Mouse (Mus musculus) embryonic facial prominence, embryonic 10.5 days (tissue): ENCODE measurements around the gene 1700013G24Rik. TPM values are rescaled to one million over a fixed set of nuclear protein-coding genes. Genes with fewer than 3 reads are reported as not detected.

Source experiments
- DNase-seq: peaks from one replicate; pipeline ENCODE4 v3.0.0-alpha.2; 2017; ENCODE audit warnings: low spot score
- H3K27ac ChIP-seq: fragments of 300-500 bp; sonication (generic); replicated peaks from 2 replicates; pipeline ENCODE4 v1.5.1; 2016; ENCODE audit warnings: mild to moderate bottlenecking
- H3K27me3 ChIP-seq: fragments of 300-500 bp; sonication (generic); replicated peaks from 2 replicates; pipeline ENCODE4 v1.6.1; 2016; ENCODE audit warnings: low read depth, mild to moderate bottlenecking; ENCODE audit not compliant: poor library complexity, severe bottlenecking
- H3K36me3 ChIP-seq: fragments of 300-500 bp; sonication (generic); replicated peaks from 2 replicates; pipeline ENCODE4 v1.6.1; 2016; ENCODE audit warnings: mild to moderate bottlenecking, moderate library complexity
- H3K4me1 ChIP-seq: fragments of 300-500 bp; sonication (generic); 2 replicates; pipeline ENCODE4 v1.6.1; 2016
- H3K4me3 ChIP-seq: fragments of 300-500 bp; sonication (generic); 2 replicates; pipeline ENCODE4 v1.5.1; 2016; ENCODE audit warnings: mild to moderate bottlenecking, moderate library complexity
- H3K9me3 ChIP-seq: fragments of 300-500 bp; sonication (generic); 2 replicates; pipeline ENCODE4 v1.6.1; 2016; ENCODE audit warnings: mild to moderate bottlenecking
- WGBS: fragments of 180-500 bp; shearing (Covaris S2); methylation state at CpG from one replicate; pipeline ENCODE4 v1.1.7; 2016; 5-methylcytosine and 5-hydroxymethylcytosine counted together
- polyA plus RNA-seq: library from polyadenylated mRNA; unstranded; fragments of >200 nt; fragmentation: Nextera tagmentation; extraction: Ambion mirVana; gene quantifications from 2 replicates; pipeline ENCODE4 v1.2.1, GENCODE M21; 2016

Gene 1700013G24Rik
- polyA plus RNA-seq, 1 experiment from 2014 or later, result not detected

DNA sequence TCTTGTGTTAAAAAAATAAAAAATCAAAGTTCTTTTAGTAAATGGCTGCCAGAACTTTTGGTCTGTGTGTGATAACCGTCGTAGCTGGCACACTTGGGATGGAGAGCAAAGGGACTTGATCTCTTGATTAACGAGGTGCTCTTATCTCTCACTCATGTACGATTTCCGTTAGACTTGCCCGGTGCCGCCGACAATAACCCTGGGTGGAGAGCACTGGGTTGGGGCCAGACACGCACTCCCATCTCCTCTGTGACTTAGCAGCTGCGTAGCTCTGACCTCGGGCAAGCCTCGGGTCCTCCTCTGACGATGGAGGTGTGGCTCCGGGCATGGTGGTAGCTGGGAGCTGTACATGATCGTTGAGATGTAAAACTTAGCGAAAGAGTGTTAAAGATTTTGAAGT, 30.8 kb downstream of the 1700013G24Rik start:
- Histone ChIP-seq H3K36me3 (no peaks in the 10 kb centered on the region), H3K4me3 (no peak overlapping the region), H3K9me3 (no peaks in the 10 kb centered on the region), H3K27ac (no peak overlapping the region; the same call in 1 of the 2 replicates), H3K4me1 (peaks cover 90% of the 10 kb centered on the region), H3K27me3 (no peaks in the 10 kb centered on the region)
- WGBS, result 80% methylated on average over 16 of the region's 16 CpGs
- no peak for DNase-seq

DNA sequence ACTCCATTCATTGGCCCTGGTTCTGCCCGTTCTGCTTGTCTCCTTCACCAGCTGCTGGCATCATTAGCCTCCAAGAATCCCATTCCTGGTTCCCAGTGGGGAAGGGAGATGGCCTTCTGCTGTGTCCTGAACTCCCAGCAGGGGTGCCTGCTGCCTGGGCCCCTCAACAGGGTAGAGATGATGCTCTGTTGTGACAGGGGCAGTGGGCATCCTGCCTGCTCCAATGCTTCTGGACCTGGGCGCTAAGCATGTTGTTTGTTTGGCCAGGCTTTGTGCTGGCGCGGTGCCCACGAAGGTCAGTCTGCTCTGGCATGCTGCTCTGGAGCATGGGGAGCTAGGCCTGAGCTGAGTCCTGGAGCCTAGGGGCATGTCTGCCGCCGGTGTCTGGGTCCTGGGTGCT, 31.5 kb downstream of the 1700013G24Rik start:
- Histone ChIP-seq H3K4me3 (no peak overlapping the region), H3K27me3 (no peaks in the 10 kb centered on the region), H3K4me1 (peaks cover 90% of the 10 kb centered on the region), H3K27ac (peak overlapping the region; percentile 66), H3K36me3 (no peaks in the 10 kb centered on the region), H3K9me3 (no peaks in the 10 kb centered on the region)
- no peak for DNase-seq
- 78% methylated on average over 7 of the region's 7 CpGs for WGBS

DNA sequence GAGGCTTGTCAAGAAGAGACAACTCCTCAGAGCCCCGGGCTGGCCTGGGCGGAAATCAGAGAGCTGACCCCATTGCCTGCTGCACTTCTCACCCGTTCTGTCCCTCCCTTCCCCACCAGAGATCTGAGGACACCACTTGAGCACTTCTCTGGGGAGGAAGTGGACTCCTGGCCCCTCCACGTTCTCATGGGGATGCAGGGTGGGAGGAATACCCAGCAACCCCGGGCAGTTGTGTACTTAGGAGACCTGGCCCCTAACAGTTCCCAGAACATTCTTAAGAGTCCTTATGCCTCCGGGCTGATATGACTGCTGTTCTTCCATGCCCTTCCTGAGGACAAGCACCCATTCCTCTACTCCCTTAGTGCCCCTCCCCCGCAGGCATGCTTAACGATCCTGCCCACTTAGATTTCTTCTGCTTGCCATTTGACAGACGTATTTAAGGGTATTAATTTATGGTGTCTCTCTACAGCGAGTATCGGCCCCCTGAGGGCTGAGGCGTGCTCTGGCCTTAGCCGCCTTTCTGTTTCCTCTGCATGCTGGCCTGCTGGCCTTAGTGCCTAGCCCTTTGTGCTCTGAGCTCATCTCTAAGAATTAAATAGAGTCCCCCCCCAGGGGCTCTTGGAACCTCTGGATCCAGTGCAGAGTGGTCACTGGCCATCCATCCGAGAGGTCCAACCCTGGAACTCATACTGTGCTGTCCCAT, 32.3 kb downstream of the 1700013G24Rik start:
- H3K27ac ChIP-seq, result peak overlapping the region; percentile 66
- no peaks in the 10 kb centered on the region for H3K9me3 ChIP-seq
- no peaks in the 10 kb centered on the region for H3K36me3 ChIP-seq
- no peaks in the 10 kb centered on the region for H3K27me3 ChIP-seq
- 37% methylated on average over 14 of the region's 14 CpGs for WGBS
- peak; percentile 40 for DNase-seq
- 0 out of 2 replicates have a peak overlapping the region, but pooled peaks have one; percentile 13 for H3K4me3 ChIP-seq
- peaks cover 90% of the 10 kb centered on the region for H3K4me1 ChIP-seq

DNA sequence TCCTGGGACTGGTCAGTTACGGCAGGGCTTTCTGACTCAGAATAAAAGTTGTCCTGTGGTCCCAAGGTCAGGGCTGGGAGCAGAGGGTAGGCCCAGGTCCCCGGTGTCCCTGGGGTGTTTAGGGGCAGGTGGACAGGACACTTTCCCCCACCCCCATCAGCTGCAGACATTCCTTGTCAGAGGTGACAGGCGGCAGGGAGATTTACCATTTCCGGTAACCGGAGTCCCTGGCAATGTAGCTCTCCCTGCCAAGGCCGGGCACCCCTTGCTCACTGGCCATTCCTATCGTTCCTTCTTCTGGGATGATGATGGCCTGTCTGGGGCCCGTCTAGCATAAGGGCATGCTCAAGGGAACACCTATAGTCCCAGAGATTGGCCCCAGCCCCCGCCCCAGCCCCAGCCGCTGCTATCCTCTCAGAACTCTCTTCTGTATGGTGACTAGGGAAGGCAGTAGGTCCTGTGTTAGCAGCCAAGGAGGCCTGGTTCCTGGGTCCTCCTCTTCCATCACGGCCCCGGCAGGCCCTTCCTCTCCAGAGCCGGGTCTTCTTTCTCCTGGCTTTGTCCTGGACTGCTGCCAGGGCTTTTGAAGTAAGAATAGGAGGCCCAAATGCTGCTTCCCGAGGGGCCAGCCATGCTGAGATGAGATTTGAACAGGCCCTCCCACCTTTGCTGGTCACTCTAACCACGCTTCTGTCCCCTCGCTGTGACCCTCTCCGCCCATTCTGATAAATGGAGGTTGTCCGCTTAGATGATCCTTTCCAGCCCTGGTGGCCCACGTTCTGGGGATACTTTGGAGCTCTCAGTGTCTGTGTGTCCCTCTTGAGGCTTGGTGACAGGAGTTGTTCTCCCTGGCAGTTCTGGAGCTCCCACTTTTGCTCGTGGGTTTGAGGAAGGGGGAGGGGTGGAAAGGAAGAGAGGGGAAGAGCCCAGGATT, 33.3 kb downstream of the 1700013G24Rik start:
- no peak for DNase-seq
- whole genome bisulfite sequencing, result 47% methylated on average over 20 of the region's 20 CpGs
- no peaks in the 10 kb centered on the region for H3K27me3 ChIP-seq
- H3K4me3 ChIP-seq, result peak overlapping the region; percentile 11; the same call in 1 of the 2 replicates
- peaks cover 82% of the 10 kb centered on the region for H3K4me1 ChIP-seq
- no peaks in the 10 kb centered on the region for H3K9me3 ChIP-seq
- peak overlapping the region; percentile 66 for H3K27ac ChIP-seq
- no peaks in the 10 kb centered on the region for H3K36me3 ChIP-seq

DNA sequence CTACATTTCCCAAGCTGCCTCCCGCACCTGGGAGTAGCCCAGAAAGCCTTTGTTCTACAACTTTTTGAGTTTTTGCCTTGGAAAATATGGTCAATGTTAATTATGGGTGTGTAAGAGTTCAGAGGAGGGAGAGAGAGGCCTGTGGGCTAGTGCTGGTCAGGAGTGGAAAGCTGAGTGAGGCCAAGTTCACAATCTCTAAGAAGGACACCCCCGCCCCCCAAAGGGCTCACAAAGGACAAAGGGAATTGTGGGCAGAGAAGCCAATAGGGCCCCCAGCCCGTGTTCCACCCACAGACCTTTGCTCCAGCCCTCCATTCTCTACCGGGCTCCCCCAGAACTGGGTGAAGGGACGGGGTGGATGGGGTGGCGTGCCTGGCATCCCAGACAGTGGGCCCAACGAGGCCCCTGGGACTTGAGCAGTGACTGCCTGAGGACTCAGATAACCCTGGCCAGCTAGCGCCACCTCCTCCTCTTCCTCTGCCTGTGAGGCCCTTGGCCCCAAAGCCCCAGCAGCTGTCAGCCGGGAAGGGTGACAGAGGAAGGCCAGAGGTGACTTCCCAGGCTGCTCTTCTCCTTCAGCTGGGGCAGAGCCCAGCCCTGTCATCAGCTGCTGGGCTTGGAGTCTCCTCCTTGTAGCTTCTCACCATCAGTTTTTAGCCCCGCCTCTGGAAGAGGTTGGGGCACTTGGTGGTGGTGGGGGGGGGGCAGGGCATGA, 34.4 kb downstream of the 1700013G24Rik start:
- WGBS, result 41% methylated on average over 10 of the region's 10 CpGs
- H3K4me3 ChIP-seq, result no peak overlapping the region
- H3K36me3 ChIP-seq, result no peaks in the 10 kb centered on the region
- no peaks in the 10 kb centered on the region for H3K9me3 ChIP-seq
- no peaks in the 10 kb centered on the region for H3K27me3 ChIP-seq
- H3K27ac ChIP-seq, result peak overlapping the region; percentile 68
- peak; percentile 40 for DNase-seq
- peaks cover 71% of the 10 kb centered on the region for H3K4me1 ChIP-seq

DNA sequence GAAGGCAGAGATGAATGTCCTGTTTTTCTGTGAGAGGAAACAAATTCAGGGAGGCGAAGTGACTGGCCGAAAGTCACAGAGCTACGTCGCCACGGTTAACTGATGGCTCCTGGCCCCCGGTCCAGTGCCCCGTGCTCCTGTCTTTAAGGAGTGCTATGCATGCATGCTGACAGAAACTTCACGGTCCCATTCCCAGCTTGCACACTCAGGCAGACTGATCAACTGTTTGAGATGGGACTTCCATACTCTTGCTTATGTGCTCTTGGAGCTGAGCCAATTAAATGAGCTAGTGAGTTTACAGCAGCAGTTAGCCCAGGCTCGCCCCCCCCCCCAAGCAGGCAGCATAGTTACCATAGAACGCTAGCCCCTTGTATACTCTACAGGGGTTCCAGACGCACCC, 35.0 kb downstream of the 1700013G24Rik start:
- 37% methylated on average over 11 of the region's 11 CpGs for WGBS
- H3K4me3 ChIP-seq, result no peak overlapping the region
- H3K9me3 ChIP-seq, result no peaks in the 10 kb centered on the region
- DNase-seq, result no peak
- peaks cover 2% of the 10 kb centered on the region; the same call in 1 of the 2 replicates for H3K36me3 ChIP-seq
- peak overlapping the region; percentile 68 for H3K27ac ChIP-seq
- H3K4me1 ChIP-seq, result peaks cover 74% of the 10 kb centered on the region
- H3K27me3 ChIP-seq, result no peaks in the 10 kb centered on the region

DNA sequence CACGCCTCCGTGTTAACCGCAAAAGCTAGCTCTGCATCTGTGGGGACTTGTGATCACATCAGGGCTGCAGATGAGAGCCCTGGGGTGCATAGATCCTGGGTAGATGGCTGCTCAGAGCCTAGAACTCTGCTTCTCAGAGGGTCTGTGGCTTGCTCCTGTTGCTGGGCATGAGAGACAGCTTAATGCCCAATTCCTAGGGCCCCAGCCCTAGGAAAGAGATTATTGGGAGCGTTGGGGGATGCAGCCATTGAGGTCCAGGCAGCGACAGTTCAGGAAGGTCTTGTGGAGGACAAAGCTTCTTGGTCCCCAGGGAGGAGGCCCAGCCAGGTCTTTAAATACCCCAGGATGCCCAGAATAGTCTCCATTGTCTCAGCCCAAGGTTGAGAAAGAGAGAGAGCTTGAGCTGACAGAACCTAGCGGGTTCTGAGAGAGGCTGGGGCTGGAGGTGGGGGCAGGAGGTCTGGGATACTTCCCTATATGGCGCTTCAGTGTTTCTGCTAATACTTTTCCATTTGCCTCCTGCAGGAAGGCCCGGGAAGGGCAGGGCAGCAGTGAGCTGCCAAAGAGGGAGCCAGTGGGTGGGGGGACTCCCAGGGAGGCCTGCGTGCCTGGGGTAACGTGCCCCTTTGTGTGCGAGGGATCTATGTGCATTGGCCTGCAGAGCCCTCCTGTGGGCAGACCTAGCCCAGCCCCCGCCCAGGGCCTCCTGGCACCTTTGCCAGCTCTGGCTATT, 35.7 kb downstream of the 1700013G24Rik start:
- Histone ChIP-seq H3K27ac (peak overlapping the region; percentile 68), H3K9me3 (no peaks in the 10 kb centered on the region), H3K4me3 (peak overlapping the region; percentile 25; the same call in 1 of the 2 replicates), H3K27me3 (no peaks in the 10 kb centered on the region), H3K36me3 (peaks cover 3% of the 10 kb centered on the region; the same call in 1 of the 2 replicates), H3K4me1 (peaks cover 79% of the 10 kb centered on the region)
- WGBS, result 15% methylated on average over 12 of the region's 12 CpGs
- DNase-seq, result peak; percentile 68

DNA sequence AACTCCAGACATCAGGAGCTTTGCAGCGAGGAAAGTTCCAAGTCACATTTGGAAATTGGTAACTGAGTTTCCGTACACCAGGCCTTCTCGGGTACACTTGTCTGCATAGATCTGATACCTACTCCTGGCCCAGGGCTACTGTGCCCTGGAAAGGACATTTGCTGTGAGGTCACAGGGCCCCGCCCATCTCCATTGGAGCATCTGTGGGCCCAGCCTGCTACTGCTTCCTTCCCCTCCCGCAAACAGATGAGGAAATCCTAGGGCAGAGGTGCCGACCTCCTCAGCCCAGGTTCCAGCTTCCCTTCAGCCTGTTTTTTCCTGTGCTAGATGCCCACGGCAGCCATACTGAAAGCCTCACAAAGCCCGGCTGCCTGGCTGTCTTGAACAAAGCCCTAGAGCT, 36.9 kb downstream of the 1700013G24Rik start:
- WGBS, result 48% methylated on average over 8 of the region's 8 CpGs
- DNase-seq, result no peak
- H3K27me3 ChIP-seq, result no peaks in the 10 kb centered on the region

DNA sequence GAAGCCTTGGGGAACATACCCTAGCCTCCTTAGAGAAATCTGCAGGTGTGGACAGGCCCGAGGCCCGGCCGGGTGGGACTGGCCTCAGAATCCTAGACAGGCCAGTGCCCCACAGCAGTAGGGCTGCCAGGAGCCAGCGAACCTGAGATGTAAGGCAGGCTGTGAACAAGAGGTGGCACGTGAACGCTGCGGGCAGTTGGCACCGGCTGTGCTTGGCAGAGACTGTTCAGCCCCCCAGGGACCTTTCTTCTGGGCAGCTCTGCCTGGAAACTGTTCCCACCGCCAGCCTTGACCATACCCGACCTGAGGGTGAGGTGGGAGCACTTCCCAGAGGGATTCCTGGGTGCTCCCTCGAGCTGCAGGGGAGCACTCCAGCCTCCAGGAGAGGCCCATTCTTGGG, 39.5 kb downstream of the 1700013G24Rik start:
- Histone ChIP-seq H3K4me3 (no peak overlapping the region), H3K4me1 (peaks cover 78% of the 10 kb centered on the region), H3K36me3 (peaks cover 3% of the 10 kb centered on the region; the same call in 1 of the 2 replicates), H3K9me3 (no peaks in the 10 kb centered on the region), H3K27me3 (no peaks in the 10 kb centered on the region), H3K27ac (no peak overlapping the region; the same call in 1 of the 2 replicates)
- 82% methylated on average over 11 of the region's 11 CpGs for WGBS
- DNase-seq, result no peak

More for the DNA sequence above, 36.9 kb downstream of the 1700013G24Rik start:
- Histone ChIP-seq H3K4me1 (peaks cover 78% of the 10 kb centered on the region), H3K9me3 (no peaks in the 10 kb centered on the region), H3K36me3 (peaks cover 3% of the 10 kb centered on the region; the same call in 1 of the 2 replicates), H3K4me3 (no peak overlapping the region), H3K27ac (peak overlapping the region; percentile 68)

DNA sequence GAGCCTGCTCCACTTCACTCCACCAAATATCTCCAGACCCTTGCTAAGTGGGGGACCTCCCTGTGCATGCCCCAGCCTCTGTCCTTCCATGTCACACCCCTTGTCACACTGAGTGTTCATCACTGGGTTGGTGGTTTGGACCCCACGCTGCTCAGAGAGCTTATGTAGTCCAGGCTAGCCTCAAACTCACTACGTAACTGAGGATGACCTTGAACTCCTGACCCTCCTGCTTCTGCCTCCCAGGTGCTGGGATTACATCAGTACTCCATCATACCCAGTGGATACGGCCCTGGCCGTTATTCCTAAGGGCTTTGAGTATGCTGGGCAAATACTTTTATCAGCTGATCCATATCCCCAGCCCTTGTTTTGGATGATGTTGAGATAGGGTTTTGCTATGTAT, 40.1 kb downstream of the 1700013G24Rik start:
- Histone ChIP-seq H3K4me1 (peaks cover 78% of the 10 kb centered on the region), H3K27ac (peak overlapping the region; percentile 36; the same call in 1 of the 2 replicates)

DNA sequence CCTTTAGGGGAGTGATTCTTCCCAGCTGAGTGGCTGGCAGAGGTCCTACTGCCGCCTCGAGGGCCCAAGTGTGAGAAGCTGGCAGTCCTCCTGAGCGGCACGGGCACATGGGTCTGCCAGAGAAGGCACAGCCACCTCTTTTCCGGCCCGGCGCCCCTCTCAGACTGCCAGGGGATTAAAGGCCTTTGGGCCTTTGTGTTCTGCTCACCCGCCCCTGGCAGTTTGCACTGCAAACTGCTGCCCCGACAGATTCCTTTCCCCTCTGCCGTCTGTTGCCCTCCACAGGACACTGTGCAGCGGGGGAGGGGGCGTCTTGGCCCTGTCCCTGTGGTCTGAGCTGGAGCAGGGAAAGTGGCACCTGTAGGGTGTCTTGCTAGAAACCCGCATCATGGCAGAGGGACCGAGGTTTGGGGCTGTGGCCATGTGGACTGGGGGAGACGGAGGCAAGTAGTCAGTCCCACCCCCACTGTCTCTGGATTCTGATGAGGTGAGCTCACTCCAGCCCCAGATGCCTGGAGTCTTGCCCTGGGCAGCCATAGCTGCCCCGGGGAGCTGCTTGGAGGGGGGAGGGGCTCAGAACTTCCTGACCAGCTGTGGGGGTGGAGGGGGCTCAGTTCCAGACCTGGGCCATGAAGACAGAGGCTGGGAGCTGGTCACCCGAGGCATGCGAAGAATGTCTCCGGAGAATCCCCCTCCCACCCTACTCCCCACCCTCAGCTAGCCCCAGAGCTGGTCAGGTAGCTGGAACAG, 41.8 kb downstream of the 1700013G24Rik start:
- peaks cover 78% of the 10 kb centered on the region for H3K4me1 ChIP-seq
- peak overlapping the region; percentile 86 for H3K27ac ChIP-seq
- no peaks in the 10 kb centered on the region for H3K9me3 ChIP-seq
- peak; percentile 72 for DNase-seq
- WGBS, result 7% methylated on average over 19 of the region's 19 CpGs
- peak overlapping the region; percentile 36 for H3K4me3 ChIP-seq
- H3K27me3 ChIP-seq, result no peaks in the 10 kb centered on the region
- peaks cover 3% of the 10 kb centered on the region; the same call in 1 of the 2 replicates for H3K36me3 ChIP-seq

More for the DNA sequence above, 40.1 kb downstream of the 1700013G24Rik start:
- no peaks in the 10 kb centered on the region for H3K9me3 ChIP-seq
- H3K4me3 ChIP-seq, result no peak overlapping the region
- DNase-seq, result no peak
- H3K36me3 ChIP-seq, result peaks cover 3% of the 10 kb centered on the region; the same call in 1 of the 2 replicates
- 91% methylated on average over 4 of the region's 4 CpGs for WGBS
- H3K27me3 ChIP-seq, result no peaks in the 10 kb centered on the region
